Mouse (Mus musculus): ENCODE results near the gene Khdc4.

Khdc4 gene

DNA sequence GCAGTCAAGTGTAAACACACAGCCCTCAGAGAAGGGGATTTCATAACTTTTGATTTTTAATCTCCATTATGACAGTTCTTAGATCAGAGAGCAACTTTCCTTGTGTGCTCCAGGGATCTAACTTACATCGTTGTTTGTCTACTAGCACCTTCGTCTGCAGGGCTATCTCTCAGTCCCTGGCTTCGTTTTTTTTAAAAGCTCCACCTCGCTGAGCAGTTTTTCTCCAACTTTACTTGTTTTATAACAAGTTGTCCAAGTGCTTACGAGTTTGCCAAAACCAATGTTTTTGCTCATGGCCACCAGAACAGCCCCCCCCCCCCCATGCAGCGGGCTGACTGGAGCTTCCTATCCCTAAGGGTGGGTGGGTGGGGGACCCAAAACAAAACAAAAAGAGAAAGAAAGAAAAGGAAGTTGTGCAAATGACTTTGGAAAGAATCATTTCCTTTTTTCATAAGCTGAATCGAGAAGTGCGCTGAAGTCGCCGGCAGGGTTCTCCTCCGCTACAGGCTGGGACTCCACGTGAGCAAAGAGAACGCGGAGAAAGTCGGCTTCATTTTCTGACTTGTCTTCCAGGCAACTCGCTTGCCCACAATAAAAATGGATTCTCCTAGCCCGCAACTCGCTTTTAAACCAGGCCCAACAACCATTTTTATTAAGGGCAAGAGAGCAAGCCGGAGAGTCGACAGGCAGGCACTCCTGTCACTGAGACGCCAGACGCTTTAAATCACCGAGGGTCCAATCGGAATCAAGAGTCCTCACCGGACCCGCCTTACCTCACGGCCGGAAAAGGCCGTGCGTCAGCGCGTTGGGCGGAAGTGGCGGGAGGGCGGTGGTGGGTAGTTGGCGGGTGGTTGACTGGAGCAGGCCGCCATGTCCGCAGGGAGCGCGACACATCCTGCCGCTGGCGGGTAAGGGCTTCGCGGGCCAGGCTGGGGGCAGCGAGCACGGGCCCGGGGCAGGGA, at the start of gene Khdc4:
Gene Khdc4, plus strand, starts transcription at position 824 of the 962 bp plus-strand sequence.
- DNase-seq: peak; percentile 96

DNA sequence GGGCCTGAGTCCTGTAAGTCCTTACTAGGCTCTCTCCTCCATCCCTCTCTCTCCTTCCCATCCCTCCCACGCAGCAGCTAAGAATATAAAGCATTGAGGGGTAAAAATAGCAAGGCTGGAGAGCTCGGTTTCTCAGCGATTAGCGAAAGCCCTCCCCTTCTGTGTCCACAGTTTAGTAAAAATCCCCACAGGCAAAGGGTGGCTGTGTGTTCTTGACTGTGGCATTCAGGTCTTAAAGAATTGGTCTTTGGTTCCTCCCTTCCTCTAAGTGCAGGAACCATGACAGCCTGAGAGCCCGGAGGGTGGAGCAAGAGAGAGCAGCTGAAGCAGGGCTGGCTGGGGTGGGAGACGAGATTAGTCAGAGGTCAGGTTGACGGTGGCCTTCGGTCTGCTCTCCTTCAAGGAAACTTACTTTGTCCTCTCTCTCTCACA, 49.0 kb upstream of the Khdc4 start:
- DNase-seq: no peak

DNA sequence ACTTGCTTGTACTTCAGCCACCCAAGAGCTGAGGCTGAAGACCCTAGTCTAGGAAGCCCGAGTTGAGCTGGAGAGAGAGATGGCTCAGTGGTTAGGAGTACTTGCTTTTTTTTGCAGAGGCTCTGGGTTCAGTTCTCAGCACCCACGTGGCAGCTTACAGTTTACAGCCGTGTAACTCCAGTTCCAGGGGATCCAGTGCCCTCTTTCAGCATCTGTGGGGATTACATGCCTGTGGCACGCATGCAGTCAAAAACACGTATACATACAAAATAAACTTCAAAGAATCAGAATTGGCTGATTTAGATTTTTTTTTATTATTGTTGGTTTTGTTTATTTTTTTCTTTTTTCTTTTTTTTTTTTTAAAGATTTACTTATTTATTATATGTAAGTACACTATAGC, 48.5 kb upstream of the Khdc4 start:
- DNase-seq: no peak

DNA sequence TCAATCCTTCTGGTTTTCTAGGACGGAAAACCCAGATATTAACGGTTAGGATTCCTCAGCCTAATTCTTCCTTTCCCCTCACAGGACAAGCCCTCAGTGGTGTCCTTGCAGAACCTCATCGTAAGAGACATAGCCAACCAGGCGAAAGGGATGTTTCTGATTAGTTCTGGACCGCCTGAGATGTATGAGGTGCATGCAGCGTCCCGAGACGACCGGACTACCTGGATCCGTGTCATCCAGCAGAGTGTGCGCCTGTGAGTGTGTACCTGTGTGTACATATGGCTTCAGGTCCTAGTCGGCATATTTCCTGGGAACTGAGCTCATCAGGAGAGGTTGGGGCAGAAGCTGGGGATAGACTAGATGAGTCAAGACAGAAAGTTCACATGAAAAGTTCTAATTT, 46.4 kb upstream of the Khdc4 start:
- no peak for DNase-seq

DNA sequence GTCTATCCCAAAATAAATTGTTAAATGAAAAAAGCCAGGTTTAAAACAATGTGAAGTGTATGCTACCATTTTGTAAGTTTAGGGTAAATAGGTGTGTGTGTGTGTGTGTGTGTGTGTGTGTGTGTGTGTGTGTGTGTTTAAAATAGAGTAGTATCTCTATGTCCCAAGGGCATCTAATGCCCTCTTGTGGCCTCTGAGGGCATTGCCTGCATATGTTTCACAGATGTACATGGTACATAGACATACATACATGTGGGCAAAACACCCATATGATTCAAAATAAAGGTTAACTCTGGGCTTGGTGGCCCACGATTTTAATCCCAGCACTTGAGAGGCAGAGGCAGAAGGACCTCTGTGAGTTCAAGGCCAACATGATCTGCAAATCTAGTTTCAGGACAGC, 44.9 kb upstream of the Khdc4 start:
- DNase-seq: peak; percentile 82 to 85

DNA sequence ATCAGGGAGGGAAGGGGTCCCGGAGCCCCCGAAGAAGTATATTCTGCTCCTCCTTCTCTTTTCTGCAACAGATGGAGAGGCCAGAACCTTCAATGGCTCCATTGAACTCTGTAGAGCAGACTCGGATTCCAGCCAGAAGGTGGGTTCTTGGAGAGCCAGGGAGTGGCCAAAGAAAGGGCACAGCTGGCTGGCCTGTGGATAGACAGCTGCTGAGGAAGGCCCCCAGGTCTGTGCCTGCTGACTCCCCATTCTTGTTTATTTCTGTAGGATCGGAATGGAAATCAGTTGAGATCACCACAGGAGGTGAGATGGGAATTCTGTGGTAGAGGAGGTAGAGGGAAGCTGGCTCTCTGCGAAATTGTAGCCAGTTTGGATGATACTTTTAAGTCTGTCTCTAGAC, 42.5 kb upstream of the Khdc4 start:
- no peak for DNase-seq

DNA sequence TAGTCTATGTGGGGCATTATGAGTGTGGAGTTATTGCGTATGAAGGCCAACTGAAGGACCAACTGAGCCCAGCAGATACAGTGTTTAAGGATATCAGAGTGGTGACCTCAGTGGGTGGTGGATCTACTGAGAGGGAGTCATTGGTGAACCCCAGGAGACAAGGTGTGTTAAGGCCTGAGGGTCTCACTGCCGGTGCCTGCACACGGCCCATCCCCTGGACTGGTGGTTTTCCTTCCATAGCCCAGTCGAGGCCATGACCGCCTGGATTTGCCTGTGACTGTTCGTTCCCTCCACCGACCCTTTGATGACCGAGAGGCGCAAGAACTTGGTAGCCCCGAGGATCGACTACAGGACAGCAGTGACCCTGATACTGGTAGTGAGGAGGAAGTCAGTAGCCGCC, 39.7 kb upstream of the Khdc4 start:
- DNase-seq: no peak

DNA sequence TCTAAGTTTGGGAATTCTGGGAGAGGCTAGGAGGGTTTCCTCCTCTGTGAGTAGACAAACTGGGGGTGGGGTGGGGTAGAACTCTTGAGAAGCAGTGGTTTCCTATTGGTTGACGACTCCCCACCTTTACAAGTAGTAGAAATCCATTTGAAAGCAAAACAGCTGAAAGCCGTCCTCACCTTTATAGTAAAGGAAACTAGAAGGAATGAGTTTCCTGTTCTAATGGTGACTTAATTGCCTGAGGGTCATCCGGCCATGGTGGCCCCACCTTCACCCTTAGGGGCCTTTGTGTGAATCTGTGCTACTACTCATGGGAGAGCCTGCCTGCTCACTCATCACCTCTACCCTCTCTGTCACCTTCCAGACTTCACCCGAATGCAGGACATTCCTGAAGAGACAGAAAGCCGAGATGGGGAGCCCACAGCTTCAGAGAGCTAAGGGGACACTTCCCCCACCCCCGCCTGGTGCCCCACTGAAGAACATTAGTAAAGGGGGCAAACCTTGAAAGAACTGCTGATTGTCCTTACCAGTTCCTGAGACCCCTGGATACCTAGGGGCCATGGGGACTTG, 39.1 kb upstream of the Khdc4 start:
- no peak for DNase-seq

DNA sequence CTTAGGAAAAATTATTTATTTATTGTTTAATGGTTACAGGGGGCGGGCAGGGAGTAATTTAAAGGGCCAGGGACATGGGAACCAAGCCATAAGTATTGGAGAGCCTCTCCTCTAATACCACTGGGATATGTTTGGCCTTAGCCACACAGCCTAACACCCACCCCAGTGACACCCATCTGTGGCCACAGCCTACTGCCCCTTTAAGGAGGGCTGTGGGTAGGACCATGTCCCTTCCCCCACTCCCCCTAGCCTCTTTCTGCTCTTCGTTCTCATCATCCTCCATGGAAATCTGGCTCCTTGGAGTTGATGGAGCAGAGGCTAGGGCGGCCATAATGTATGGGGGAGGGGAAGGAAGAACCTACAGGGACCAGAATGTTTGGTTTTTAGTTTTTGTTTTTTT, 38.5 kb upstream of the Khdc4 start:
- DNase-seq: no peak

DNA sequence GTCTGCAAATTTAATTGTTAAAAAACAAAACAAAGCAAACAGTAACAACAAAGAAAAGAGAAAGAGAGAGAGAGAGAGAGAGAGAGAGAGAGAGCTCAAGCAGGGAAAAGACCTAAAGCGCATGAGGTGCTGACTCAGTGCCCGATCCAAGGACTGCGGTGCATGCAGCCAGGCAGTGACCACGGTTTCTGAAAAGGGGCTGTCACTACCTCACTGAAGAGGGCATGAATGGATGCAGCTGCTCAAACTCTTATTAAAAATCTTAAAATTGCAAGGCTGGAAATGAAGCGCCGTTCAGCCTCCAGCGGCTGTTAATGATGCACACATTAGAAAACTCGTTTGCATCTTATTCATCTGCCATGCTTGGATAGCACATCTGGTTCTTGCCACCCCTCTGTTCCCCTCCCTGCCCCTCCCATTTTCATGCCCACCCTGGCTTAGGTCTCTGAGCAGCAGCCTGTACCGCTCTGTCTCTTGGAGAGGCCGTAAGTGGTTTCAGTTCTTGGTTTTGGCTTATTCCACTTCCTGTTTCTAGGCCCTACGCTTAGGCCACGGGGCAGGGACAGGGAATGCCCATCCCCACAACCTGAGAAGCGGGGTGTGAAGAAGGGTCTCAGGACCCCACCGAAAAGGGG, 37.7 kb upstream of the Khdc4 start:
- DNase-seq: peak; percentile 57 to 63

DNA sequence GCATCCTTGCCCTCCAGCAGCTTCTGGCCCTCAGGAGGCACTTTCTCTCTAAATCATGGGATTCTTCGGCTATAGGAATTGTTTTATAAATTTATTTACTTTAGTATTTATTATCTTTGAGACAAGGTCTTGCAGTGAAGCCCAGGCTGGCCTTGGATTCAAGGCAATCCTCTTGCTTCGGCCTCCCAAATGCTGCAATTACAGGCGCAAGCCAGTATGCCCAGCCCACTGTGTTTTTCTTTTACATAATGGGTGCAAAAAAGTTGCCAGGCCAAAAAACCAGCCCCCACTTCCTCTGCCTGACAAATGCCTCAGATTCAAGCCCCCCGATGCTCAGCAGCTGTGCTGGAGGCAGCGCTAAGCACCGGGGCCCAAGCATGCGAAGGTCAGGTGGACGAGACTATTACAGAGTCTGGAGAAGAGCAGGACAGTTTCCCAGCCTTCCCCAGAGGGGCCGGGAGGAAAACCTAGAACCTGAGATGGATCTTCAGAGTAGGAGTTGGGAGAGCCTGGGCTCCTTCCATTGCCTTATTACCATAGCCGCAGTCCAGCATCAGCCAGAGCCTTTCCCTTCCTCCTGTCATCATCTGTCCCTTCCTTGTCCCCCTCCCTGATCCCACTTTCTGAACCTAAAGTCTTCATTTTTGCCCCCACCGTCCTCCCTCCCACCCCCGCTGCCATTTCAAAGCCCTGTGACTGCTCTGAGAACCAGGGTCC, 37.0 kb upstream of the Khdc4 start:
- peak in 1 of 2 experiments; percentile 32 for DNase-seq

DNA sequence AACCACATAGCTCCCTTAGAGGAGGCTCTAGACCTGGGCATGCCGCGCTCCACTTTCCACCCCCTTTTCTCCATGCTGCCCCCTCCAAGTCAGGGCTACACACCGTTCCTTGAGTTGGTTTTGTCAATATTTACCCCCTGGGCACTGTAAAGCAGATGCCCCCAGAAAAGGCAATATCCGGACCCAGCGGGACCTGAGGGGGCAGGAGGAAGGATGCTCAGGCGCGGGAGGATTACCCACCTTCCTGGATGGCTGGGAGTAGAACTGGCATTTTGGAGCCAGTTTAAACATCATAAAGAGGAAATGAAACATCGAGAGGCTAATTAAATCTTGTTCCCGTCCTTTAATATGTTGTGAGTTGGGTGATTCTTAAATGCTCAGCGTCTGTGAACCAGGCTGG, 36.4 kb upstream of the Khdc4 start:
- peak; percentile 47 to 52 for DNase-seq

DNA sequence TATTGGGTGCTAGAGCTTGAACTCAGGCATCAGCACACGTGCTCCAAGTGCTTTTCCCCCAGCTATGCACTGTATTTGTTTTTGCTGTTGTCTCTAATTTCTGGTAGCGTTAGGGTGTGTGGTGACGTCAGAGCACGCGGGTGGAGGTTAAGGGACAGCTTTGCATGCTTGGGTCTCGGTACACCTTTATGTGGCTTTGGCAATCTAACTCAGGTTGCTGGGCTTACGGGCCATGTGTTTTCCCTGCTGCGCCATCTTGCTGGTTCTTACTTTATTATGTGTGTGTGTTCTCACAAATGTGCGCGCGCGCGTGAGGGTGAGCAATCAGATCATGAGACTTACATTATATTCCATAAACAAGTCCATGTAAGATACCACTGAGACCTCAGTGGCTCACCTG, 35.6 kb upstream of the Khdc4 start:
- no peak for DNase-seq

DNA sequence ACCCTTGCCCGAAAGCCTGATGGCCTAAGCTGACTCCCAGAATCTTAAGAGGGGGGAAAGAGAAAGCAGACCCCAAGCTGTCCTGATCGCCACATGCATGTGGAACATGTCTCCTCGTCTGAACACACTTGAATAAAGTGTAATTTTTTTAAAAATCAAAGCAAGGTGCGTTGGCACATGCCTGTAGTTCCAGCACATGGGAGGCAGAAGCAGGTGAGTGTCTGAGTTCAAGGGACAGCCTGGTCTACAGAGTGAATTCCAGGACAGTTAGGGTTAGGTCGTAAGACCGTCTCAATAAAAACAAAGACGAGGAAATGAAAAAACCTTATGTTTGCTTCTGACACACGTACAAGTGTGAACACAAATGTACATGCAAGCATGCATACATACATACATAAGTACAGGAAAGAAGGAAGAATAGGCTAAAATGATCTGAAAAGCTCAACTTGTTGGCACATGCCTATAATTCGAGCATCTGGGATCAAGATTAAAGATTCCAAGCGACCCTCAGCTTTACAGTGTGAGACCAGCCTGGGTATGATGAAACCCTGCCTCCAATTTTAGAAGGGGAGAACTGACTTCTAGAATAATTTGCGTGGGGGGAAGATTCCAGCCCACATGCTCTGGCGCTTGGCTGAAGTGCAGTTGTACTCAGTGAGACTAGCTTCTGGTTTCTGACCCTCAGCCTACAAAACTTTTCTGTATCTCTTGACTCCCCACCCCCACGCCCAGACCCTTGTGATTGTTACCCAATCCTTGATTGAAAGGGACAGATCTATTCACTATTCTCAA, 34.7 kb upstream of the Khdc4 start:
- DNase-seq: no peak

DNA sequence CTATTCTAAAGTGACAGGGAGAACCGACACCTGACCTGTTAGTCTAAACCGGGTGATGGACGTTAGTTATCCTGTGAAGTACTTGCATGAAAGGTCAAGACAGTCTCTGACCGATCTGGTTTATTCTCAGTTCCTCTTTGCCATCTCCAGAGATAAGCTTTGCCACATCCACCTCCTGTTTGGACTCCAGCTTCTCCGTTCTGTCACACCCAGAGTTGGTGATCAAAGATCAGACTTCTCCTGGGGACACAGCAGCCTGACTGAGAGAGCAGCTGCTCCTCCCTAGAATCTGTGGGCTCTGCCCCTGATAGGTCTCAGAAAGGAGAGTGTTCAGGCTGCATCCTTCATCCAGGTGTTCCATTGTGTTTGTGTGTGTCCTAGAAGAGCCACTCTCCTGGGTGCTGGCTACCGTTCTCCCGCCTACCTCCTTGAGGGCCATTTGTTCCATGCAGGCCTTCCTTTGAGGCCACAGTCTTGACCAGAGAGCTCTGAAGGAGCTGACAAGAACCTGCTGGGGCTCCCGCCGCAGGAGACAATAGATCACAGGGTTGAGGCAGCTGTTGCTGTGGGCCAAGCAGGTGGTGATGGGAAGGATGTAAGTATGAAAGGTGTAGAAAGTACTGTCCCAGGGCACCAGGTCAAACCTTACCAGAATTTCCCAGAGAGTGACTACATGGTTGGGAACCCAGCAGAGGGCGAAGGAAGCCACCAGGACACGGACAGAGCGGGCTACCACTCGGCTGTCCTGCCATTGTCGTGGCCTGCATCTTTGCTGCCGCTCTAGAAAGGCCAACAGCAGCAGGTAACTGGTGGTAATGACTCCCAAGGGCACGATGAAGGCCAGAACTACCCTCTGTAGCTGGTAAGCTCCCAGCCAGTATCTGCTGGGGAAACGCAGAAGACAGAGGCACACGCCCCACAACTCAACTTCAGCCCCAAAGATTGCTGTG, 33.7 kb upstream of the Khdc4 start:
- peak; percentile 43 to 45 for DNase-seq

DNA sequence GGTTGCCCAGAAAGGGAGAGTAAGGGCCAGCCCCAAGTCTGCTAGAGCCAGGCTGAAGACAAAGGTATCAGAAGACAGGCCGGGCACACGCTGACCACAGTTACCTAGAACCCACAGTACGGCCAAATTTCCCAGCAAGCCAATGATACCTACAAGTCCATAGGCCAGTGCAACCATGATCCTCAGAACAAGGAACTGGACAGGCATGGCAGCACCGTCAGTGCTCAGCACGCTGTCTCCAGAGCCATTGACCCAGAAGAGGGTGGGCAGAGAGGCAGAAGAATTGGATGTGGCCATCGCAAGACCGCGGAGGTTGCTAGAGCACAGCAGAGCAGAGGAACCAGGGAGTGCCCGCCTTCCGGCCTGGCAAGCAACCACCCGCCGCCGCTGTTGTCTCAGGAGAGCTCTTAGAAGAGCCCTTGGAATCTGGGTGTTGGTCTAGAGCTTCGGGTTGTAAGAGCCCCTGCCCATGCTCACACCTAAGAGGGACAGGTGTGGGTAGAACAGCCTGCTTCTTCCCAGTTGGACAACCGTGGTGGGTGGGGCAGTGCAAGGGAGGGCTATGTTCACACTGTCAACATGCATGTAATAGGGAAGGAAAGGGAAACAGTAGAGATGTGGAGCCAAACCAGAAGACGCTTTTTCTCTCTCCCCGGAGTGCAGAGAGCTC, 32.6 kb upstream of the Khdc4 start, which contains the start of gene Rxfp4:
Gene Rxfp4, minus strand, starts transcription at position 297 of the 670 bp plus-strand sequence.
- no peak for DNase-seq

DNA sequence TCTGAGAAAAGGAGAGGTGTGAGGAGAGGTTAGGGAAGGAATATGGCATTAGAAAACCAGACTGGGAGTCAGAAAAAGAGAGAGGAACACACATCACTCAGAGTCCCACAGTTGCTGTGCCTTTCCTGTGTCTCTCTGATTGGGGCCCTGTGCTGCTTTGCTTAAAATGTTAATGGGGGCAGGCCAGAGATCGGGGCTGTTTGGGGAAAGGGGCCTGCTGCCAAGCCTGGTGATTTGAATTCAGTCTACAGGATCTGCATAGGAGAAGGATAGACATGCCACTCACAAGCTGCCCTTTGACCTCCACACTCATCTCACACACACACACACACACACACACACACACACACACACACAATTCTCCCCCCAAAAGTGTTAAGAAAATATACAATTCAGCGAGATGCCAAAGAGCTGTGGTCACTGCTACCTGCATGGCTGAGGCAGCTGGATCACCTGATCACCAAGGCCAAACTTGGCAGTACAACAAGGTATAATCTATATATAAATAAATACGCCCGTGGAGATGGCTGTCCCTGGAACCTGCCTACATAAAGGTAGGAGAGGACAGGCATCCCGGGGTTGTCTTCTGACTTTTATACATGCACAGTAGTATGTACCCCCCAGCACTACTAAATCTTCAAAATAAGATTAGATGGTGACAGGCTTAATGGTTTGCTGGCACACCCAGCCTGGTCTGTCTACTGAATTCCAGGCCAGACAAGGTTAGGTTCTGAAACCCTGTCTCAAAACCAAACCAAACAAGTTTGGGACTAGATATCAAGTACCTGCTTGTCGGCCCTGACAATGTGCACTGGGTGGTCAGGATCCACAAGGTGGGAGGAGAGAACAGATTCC, 31.9 kb upstream of the Khdc4 start:
- no peak for DNase-seq

DNA sequence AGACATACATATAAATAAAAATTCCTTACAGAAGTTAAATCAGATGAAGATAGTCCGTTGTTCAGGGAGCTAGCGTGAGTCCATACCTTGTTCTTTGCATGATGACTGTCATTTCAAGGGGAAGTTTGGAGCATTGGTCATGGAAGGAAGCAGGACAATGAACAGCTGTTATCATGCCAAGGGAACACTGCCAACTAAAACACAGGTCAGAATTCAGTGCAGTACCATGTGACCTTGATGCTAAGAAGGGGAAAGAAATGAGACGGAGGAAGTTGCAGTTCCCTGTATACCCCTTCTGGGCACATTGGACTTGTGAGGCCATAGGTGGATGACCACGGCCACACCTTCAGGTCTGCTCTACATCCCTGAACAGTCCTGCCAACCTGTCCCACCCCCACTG, 31.0 kb upstream of the Khdc4 start:
- DNase-seq: no peak

DNA sequence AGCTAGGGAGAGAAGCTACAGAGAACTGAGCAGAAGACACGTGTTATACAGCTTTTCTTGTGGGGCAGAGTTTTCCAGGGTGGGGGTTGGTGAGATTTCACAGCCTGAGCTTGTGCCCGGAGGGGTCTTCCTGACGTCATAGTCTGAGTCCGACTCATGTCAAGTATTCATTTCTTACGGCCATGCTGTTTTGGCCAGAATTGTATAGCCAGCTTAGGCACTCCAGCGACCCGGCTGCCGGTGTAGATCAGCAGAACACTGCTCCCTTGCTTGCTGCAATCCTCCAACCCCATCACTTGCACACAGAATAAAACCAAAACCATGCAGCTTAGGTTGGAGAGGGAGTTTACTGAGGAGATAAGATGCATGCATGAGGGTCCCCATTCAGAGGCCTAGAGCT, 30.0 kb upstream of the Khdc4 start:
- no peak for DNase-seq

All from B cell, adult 2 months (primary cell).